Mouse (Mus musculus): Measurements from ENCODE around the gene Fmn2. TPM values are rescaled to one million over a fixed set of nuclear protein-coding genes. Genes with fewer than 3 reads are reported as not detected.

Gene Fmn2
- polyA plus RNA-seq, 1 experiment from 2014 or later = 9.4 TPM

DNA sequence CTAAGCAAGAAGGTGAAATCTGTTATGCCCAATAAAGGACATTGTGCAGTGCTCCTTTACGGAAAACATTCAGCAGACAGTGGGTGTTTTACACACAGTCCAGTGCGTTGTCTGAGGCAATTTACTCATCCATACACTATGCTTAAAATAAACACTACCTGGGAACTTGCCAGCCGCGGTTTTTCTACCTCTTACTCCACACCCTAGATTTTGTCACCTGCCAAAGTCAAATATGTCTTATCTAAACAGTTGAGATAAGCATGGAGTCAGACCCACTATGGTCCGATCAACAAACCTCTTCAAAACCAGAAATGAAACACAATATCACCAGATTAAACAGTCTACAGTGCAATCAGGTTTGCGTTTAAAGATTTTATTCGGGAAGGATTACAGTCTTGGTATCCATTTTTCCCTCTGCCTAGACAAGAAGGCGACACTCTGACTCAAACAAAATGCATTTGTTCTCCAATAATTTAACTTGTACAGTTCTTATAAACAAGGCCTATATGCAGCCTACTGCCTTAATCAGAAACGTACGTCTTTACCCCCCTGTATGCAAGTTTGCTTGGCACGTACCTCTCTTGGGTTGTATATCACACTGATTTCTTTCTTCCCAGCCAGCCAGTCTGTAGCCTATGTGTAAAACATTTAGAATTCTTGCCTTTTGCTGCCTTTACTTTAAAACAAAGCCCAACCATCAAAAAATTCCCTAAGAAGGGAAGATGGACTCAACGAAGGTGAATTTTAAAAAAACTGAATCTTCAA, 158.0 kb downstream of the Fmn2 start:
- WGBS = 94% methylated on average over 12 of the region's 12 CpGs
- DNase-seq = no peak
- no peaks in the 10 kb centered on the region for H3K27me3 ChIP-seq (ENCODE audit: control insufficient read depth, insufficient read depth, low read length)
- no peak overlapping the region for H3K27ac ChIP-seq (replicated peaks; ENCODE audit: low read depth, low read length)
- no peaks in the 10 kb centered on the region for H3K9me3 ChIP-seq (ENCODE audit: control insufficient read depth, low read length)
- H3K36me3 ChIP-seq (ENCODE audit: control insufficient read depth, insufficient read depth, low read length) = no peaks in the 10 kb centered on the region
- no peaks in the 10 kb centered on the region for H3K4me1 ChIP-seq (ENCODE audit: control insufficient read depth, insufficient read depth, low read length)
- H3K4me2 ChIP-seq (ENCODE audit: low read length) = no peak overlapping the region
- no peak overlapping the region for H3K4me3 ChIP-seq (replicated peaks; ENCODE audit: low read depth, low read length)
- ATAC-seq (ENCODE audit: low FRiP score, low TSS enrichment) = no peak
- no peak overlapping the region for H3K9ac ChIP-seq (replicated peaks; ENCODE audit: low read length)

DNA sequence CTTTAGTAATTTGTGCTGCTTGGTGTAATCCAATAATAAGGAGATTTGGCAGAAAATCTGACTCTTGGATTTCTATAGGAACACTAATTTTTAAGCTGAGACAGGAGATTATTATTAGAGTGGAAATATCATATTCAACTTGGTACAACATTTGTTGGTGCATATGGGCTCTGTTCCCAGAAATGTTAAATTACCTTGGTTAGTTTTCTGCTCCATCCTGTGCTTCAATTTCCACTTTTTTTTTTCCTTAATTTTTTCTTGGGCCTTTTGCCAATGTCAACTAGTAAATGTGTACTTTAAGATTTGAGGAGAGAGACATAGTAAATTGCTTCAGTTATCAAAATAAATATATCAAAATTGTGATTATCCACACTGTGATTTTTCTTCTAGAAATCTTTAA, 163.5 kb downstream of the Fmn2 start:
- Histone ChIP-seq H3K27ac (replicated peaks; ENCODE audit: low read depth, low read length) (no peak overlapping the region), H3K36me3 (ENCODE audit: control insufficient read depth, insufficient read depth, low read length) (no peaks in the 10 kb centered on the region), H3K9me3 (ENCODE audit: control insufficient read depth, low read length) (no peaks in the 10 kb centered on the region), H3K4me2 (ENCODE audit: low read length) (no peak overlapping the region), H3K9ac (replicated peaks; ENCODE audit: low read length) (no peak overlapping the region), H3K4me1 (ENCODE audit: control insufficient read depth, insufficient read depth, low read length) (no peaks in the 10 kb centered on the region), H3K4me3 (replicated peaks; ENCODE audit: low read depth, low read length) (no peak overlapping the region), H3K27me3 (ENCODE audit: control insufficient read depth, insufficient read depth, low read length) (no peaks in the 10 kb centered on the region)
- DNase-seq (no peak), ATAC-seq (ENCODE audit: low FRiP score, low TSS enrichment) (no peak)

DNA sequence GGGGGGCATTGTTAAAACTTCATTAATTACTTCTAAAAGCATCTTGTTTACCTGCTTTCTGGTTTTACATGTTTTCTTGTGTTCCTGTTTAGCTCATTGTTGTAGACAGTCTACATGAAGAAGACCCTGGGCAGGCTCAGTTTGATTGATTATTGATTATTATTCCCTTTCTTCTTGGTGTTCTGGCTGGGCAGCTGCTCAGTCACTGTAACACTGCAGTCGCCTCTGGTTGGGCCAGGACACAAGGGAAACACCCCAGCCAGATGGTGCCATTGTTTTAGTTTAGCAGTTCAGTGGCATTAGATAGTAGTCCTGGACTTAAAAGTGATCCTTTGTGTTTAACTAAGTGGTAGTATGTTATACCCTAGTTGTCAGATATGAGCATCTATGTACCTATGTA, 167.5 kb downstream of the Fmn2 start:
- Histone ChIP-seq H3K27ac (replicated peaks; ENCODE audit: low read depth, low read length) (no peak overlapping the region), H3K4me2 (ENCODE audit: low read length) (no peak overlapping the region), H3K4me3 (replicated peaks; ENCODE audit: low read depth, low read length) (no peak overlapping the region), H3K4me1 (ENCODE audit: control insufficient read depth, insufficient read depth, low read length) (no peaks in the 10 kb centered on the region), H3K36me3 (ENCODE audit: control insufficient read depth, insufficient read depth, low read length) (no peaks in the 10 kb centered on the region), H3K9ac (replicated peaks; ENCODE audit: low read length) (no peak overlapping the region), H3K9me3 (ENCODE audit: control insufficient read depth, low read length) (no peaks in the 10 kb centered on the region), H3K27me3 (ENCODE audit: control insufficient read depth, insufficient read depth, low read length) (no peaks in the 10 kb centered on the region)
- WGBS = 24% methylated on average over 1 of the region's 1 CpGs
- DNase-seq (no peak), ATAC-seq (ENCODE audit: low FRiP score, low TSS enrichment) (no peak)

DNA sequence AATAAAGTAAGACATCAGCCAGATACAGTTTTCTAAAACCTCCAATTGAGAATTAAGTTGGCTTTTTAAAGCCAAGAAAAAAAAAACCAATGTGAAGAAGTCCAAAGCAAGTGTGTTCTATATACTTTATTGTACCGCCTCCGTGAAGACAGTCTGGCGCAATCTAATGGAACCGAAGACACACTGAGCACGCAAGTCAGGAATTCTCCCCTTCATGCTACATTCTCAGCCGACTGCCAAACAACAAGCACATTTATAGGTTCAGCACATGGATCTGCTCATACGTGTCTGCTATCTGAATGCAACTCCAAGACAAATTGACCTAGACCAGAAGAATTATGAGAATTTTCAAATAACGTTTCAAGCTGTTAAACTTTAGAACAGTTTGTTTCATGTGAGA, 169.2 kb downstream of the Fmn2 start:
- Histone ChIP-seq H3K36me3 (ENCODE audit: control insufficient read depth, insufficient read depth, low read length) (no peaks in the 10 kb centered on the region), H3K4me1 (ENCODE audit: control insufficient read depth, insufficient read depth, low read length) (no peaks in the 10 kb centered on the region), H3K9me3 (ENCODE audit: control insufficient read depth, low read length) (no peaks in the 10 kb centered on the region), H3K9ac (replicated peaks; ENCODE audit: low read length) (no peak overlapping the region), H3K4me3 (replicated peaks; ENCODE audit: low read depth, low read length) (no peak overlapping the region), H3K4me2 (ENCODE audit: low read length) (no peak overlapping the region), H3K27me3 (ENCODE audit: control insufficient read depth, insufficient read depth, low read length) (no peaks in the 10 kb centered on the region), H3K27ac (replicated peaks; ENCODE audit: low read depth, low read length) (no peak overlapping the region)
- ATAC-seq (ENCODE audit: low FRiP score, low TSS enrichment) = no peak
- 96% methylated on average over 8 of the region's 8 CpGs for WGBS
- no peak for DNase-seq

DNA sequence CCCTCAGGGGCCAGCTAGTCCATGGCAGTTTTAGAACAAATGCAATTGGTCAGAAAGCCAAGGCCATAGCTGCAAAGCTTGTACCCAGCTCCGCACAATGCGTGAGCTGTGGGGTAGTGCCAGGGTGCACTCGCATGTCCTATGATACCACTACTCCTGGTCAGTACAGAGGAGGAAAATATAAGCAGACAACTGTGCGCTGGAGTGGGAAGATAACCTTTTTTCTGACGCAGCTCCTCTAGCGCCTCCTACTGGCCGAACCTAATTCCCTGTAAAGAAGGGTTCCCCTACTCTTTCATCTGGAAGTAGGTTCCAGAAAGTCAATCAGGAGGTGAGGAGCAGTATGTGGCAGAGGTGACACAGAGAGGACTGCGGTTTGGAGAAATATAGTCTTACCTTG, 173.0 kb downstream of the Fmn2 start:
- whole genome bisulfite sequencing = 67% methylated on average over 8 of the region's 8 CpGs
- ATAC-seq (ENCODE audit: low FRiP score, low TSS enrichment) (no peak), DNase-seq (no peak)

DNA sequence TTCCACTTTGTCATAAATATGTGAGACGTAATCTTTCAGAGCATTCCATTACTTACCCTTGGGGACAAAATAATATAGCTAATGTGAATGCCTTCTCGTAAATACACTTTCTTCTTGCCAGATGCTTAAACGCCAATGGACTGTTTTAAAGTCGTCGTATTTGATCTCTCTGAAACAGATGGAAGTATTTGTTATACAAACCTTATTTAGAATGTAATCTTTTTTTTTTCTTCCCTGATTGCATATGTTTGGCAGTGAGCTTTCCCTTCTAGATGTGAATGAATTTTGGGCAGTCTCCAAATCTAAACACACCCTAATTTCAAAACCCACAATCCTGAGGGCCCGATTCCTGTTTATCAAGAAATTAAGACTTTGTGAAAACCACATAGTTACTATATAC, 173.7 kb downstream of the Fmn2 start:
- Histone ChIP-seq H3K4me1 (ENCODE audit: control insufficient read depth, insufficient read depth, low read length) (no peaks in the 10 kb centered on the region), H3K27ac (replicated peaks; ENCODE audit: low read depth, low read length) (no peak overlapping the region), H3K4me3 (replicated peaks; ENCODE audit: low read depth, low read length) (no peak overlapping the region), H3K27me3 (ENCODE audit: control insufficient read depth, insufficient read depth, low read length) (no peaks in the 10 kb centered on the region), H3K9me3 (ENCODE audit: control insufficient read depth, low read length) (no peaks in the 10 kb centered on the region), H3K4me2 (ENCODE audit: low read length) (no peak overlapping the region), H3K9ac (replicated peaks; ENCODE audit: low read length) (no peak overlapping the region), H3K36me3 (ENCODE audit: control insufficient read depth, insufficient read depth, low read length) (no peaks in the 10 kb centered on the region)
- ATAC-seq (ENCODE audit: low FRiP score, low TSS enrichment) (no peak), DNase-seq (no peak)
- 87% methylated on average over 6 of the region's 6 CpGs for WGBS

More for the DNA sequence above, 173.0 kb downstream of the Fmn2 start:
- Histone ChIP-seq H3K4me3 (replicated peaks; ENCODE audit: low read depth, low read length) (no peak overlapping the region), H3K27me3 (ENCODE audit: control insufficient read depth, insufficient read depth, low read length) (no peaks in the 10 kb centered on the region), H3K27ac (replicated peaks; ENCODE audit: low read depth, low read length) (no peak overlapping the region), H3K4me1 (ENCODE audit: control insufficient read depth, insufficient read depth, low read length) (no peaks in the 10 kb centered on the region), H3K36me3 (ENCODE audit: control insufficient read depth, insufficient read depth, low read length) (no peaks in the 10 kb centered on the region), H3K9me3 (ENCODE audit: control insufficient read depth, low read length) (no peaks in the 10 kb centered on the region), H3K9ac (replicated peaks; ENCODE audit: low read length) (no peak overlapping the region), H3K4me2 (ENCODE audit: low read length) (no peak overlapping the region)

DNA sequence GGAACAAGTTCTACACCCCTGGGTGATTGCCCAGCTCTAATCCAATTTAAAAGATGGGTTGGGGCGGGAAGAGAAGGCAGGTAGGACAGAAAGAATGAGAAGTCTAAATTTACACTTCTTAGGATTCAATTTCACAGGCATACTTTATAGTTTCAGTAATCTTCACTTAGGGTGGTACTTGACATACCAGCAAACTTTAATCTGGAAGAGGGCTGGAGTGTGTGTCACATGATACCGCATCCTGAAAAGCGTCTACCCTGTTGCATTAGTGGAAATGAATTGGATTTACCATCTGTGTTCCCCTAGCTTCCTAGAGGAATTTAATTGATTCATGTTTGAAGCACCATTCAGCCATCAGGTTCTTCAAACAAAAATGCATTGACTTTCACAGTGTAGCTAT, 174.6 kb downstream of the Fmn2 start:
- Histone ChIP-seq H3K4me2 (ENCODE audit: low read length) (no peak overlapping the region), H3K9me3 (ENCODE audit: control insufficient read depth, low read length) (no peaks in the 10 kb centered on the region), H3K36me3 (ENCODE audit: control insufficient read depth, insufficient read depth, low read length) (no peaks in the 10 kb centered on the region), H3K4me1 (ENCODE audit: control insufficient read depth, insufficient read depth, low read length) (no peaks in the 10 kb centered on the region), H3K4me3 (replicated peaks; ENCODE audit: low read depth, low read length) (no peak overlapping the region), H3K27me3 (ENCODE audit: control insufficient read depth, insufficient read depth, low read length) (no peaks in the 10 kb centered on the region), H3K9ac (replicated peaks; ENCODE audit: low read length) (no peak overlapping the region), H3K27ac (replicated peaks; ENCODE audit: low read depth, low read length) (no peak overlapping the region)
- 75% methylated on average over 3 of the region's 3 CpGs for WGBS
- no peak for ATAC-seq (ENCODE audit: low FRiP score, low TSS enrichment)
- DNase-seq = no peak

DNA sequence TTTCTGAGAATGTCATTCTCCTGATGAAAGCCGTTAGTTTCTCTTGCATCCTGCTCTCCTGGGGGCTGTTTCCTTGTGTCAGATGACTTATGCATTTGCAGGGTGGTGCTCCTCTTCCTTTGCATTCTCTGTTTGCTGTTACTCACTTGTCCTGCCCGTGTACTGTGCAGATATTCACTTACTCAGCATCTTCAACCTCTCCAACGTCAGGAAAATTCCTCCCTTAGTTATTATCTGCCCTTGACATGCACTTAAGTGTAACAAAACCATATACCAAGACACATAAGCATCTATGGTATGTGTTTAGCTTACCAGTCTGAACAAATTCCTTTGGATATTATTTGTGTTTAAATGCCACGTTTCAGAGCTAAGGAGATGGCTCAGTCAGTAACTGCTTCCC, 175.6 kb downstream of the Fmn2 start:
- Histone ChIP-seq H3K36me3 (ENCODE audit: control insufficient read depth, insufficient read depth, low read length) (no peaks in the 10 kb centered on the region), H3K4me3 (replicated peaks; ENCODE audit: low read depth, low read length) (no peak overlapping the region), H3K4me1 (ENCODE audit: control insufficient read depth, insufficient read depth, low read length) (no peaks in the 10 kb centered on the region), H3K9ac (replicated peaks; ENCODE audit: low read length) (no peak overlapping the region), H3K4me2 (ENCODE audit: low read length) (no peak overlapping the region), H3K27ac (replicated peaks; ENCODE audit: low read depth, low read length) (no peak overlapping the region), H3K27me3 (ENCODE audit: control insufficient read depth, insufficient read depth, low read length) (no peaks in the 10 kb centered on the region), H3K9me3 (ENCODE audit: control insufficient read depth, low read length) (no peaks in the 10 kb centered on the region)
- no peak for ATAC-seq (ENCODE audit: low FRiP score, low TSS enrichment)
- WGBS = 68% methylated on average over 4 of the region's 4 CpGs
- no peak for DNase-seq

DNA sequence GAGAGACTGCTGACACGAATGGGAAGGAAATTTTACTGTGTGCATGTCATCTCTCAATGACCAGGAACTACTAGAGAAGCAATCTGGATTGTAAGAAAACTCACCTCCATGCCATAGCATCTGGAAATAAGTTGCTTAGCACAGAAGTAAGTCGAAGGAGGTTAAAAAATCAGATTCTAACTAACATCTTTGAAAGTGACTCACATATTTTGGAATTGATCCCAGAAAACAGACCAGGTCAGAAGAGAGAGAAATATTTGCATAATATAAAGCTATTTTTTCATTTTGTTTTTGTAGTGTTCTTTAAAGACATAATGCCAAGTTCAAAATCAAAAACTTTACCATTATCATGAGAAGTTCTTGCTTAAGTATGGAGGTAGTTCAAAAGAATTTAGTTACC, 187.7 kb downstream of the Fmn2 start:
- Histone ChIP-seq H3K9ac (replicated peaks; ENCODE audit: low read length) (no peak overlapping the region), H3K4me1 (ENCODE audit: control insufficient read depth, insufficient read depth, low read length) (no peaks in the 10 kb centered on the region), H3K36me3 (ENCODE audit: control insufficient read depth, insufficient read depth, low read length) (no peaks in the 10 kb centered on the region), H3K4me2 (ENCODE audit: low read length) (no peak overlapping the region), H3K27ac (replicated peaks; ENCODE audit: low read depth, low read length) (no peak overlapping the region), H3K9me3 (ENCODE audit: control insufficient read depth, low read length) (no peaks in the 10 kb centered on the region), H3K27me3 (ENCODE audit: control insufficient read depth, insufficient read depth, low read length) (no peaks in the 10 kb centered on the region), H3K4me3 (replicated peaks; ENCODE audit: low read depth, low read length) (no peak overlapping the region)
- DNase-seq = no peak
- WGBS = 97% methylated on average over 2 of the region's 2 CpGs
- ATAC-seq (ENCODE audit: low FRiP score, low TSS enrichment) = no peak

All from midbrain, embryonic 14.5 days (tissue).